Mouse (Mus musculus) mature B cell (primary cell): ENCODE measurements around the gene Atp2b2.

ENCODE experiments used
- in situ Hi-C: fragments of 300-500 bp; cut with MboI; formaldehyde crosslinking; loops from 2 replicates; pipeline ENCODE4 v1.14.3; 2019

Gene Atp2b2

GRCm38 (mm10) chr6:113890023-113890857 is 152.2 kb downstream of the Atp2b2 start:
- in situ Hi-C loops, result no loop called here

GRCm38 (mm10) chr6:113889180-113889579 is 153.2 kb downstream of the Atp2b2 start:
- in situ Hi-C loops, result no loop called here

- in situ Hi-C loops, result no loop called here
Observed at GRCm38 (mm10) chr6:113886886-113887285, 155.5 kb downstream of the Atp2b2 start.

GRCm38 (mm10) chr6:113884806-113885205 is 157.6 kb downstream of the Atp2b2 start:
- in situ Hi-C loops, result no loop called here

GRCm38 (mm10) chr6:113883225-113883624 is 159.2 kb downstream of the Atp2b2 start:
- in situ Hi-C loops, result no loop called here

- in situ Hi-C loops, result no loop called here
Observed at GRCm38 (mm10) chr6:113882396-113882795, 160.0 kb downstream of the Atp2b2 start.

- in situ Hi-C loops, result no loop called here
Observed at GRCm38 (mm10) chr6:113881561-113882243, 160.7 kb downstream of the Atp2b2 start.

- in situ Hi-C loops, result no loop called here
Observed at GRCm38 (mm10) chr6:113879366-113879765, 163.0 kb downstream of the Atp2b2 start.

GRCm38 (mm10) chr6:113878510-113879128 is 163.8 kb downstream of the Atp2b2 start:
- in situ Hi-C loops, result no loop called here

- in situ Hi-C loops, result no loop called here
Observed at GRCm38 (mm10) chr6:113876585-113876984, 165.8 kb downstream of the Atp2b2 start.

- in situ Hi-C loops, result no loop called here
Observed at GRCm38 (mm10) chr6:113875201-113875600, 167.2 kb downstream of the Atp2b2 start.

GRCm38 (mm10) chr6:113872654-113873053 is 169.8 kb downstream of the Atp2b2 start:
- in situ Hi-C loops, result no loop called here

- in situ Hi-C loops, result no loop called here
Observed at GRCm38 (mm10) chr6:113870775-113871174, 171.6 kb downstream of the Atp2b2 start.

GRCm38 (mm10) chr6:113868552-113868951 is 173.9 kb downstream of the Atp2b2 start:
- in situ Hi-C loops, result no loop called here

- in situ Hi-C loops, result no loop called here
Observed at GRCm38 (mm10) chr6:113865699-113866098, 176.7 kb downstream of the Atp2b2 start.

- in situ Hi-C loops, result no loop called here
Observed at GRCm38 (mm10) chr6:113864812-113865211, 177.6 kb downstream of the Atp2b2 start.

- in situ Hi-C loops, result no loop called here
Observed at GRCm38 (mm10) chr6:113862955-113863354, 179.5 kb downstream of the Atp2b2 start.

GRCm38 (mm10) chr6:113861938-113862337 is 180.5 kb downstream of the Atp2b2 start:
- in situ Hi-C loops, result no loop called here

- in situ Hi-C loops, result no loop called here
Observed at GRCm38 (mm10) chr6:113861375-113861770, 181.0 kb downstream of the Atp2b2 start.

GRCm38 (mm10) chr6:113860735-113861374 is 181.6 kb downstream of the Atp2b2 start:
- in situ Hi-C loops, result no loop called here

- in situ Hi-C loops, result no loop called here
Observed at GRCm38 (mm10) chr6:113860023-113860734, 182.2 kb downstream of the Atp2b2 start.

GRCm38 (mm10) chr6:113858317-113858716 is 184.1 kb downstream of the Atp2b2 start:
- in situ Hi-C loops, result no loop called here
